Mouse (Mus musculus): ENCODE measurements around the gene Wdr74.
"Not testable (repeated sequence)": the region's sequence is repeated elsewhere in the genome, so short reads cannot be mapped to it uniquely, and the experiment has no call there.

DNA sequence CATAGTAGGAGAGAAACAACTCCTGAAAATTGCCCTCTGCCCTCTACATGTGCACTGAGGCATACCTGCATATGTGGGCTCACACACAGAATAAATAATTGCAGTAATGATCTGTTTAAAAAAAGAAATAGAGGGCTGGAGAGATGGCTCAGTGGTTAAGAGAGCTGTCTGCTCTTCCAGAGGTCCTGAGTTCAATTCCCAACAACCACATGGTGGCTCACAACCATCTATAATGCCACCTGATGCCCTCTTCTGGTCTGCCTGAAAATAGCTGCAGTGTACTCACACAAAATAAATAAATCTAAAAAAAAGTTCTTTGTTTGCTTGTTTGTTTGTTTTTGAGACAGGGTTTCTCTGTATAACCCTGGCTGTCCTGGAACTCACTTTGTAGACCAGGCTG, 16.6 kb upstream of the Wdr74 start:
- TF ChIP-seq CTCF (IDR thresholded peaks at IDR 0.05; ENCODE audit: low read depth, low read length); POLR2A (IDR thresholded peaks at IDR 0.05; ENCODE audit: borderline replicate concordance, low read depth, low read length): not testable (repeated sequence)

Data from bone marrow macrophage, adult 2 months (primary cell).